ENCODE assay signal across 17 mouse cellular contexts in genomic region chr3:28225357-28225905, GRCm38 (mm10). TPM values are rescaled to one million over a fixed set of nuclear protein-coding genes. Genes with fewer than 3 reads are reported as not detected.
DNase-seq lines count a peak whose midpoint lies in the region; ATAC-seq and TF ChIP-seq lines count a peak whose summit lies in the region.
"Had no signal": no experiment of that assay in that cellular context is flagged by ENCODE, and none has a peak within 500 bp of the region (broad histone marks: within the 10 kb centered on the region; RNA-seq: fewer than 3 reads in every experiment).

No protein-coding gene starts in this region.

- H3K27me3 ChIP-seq in cerebellum, adult 2 months (ENCODE audit: control insufficient read depth, insufficient read depth, low read length), result no peaks in the 10 kb centered on the region
- no peaks in the 10 kb centered on the region for H3K27me3 ChIP-seq in intestine, embryonic 15.5 days (replicated peaks)
- H3K27me3 ChIP-seq: heart, embryonic 15.5 days; liver, embryonic 15.5 days; megakaryocyte, embryonic 14.5 days; neural tube, embryonic 15.5 days had no signal

- no peaks in the 10 kb centered on the region for H3K4me1 ChIP-seq in cerebellum, adult 2 months (ENCODE audit: control insufficient read depth, insufficient read depth, low read length)
- peaks cover 5% of the 10 kb centered on the region; the same call in 1 of the 2 replicates for H3K4me1 ChIP-seq in intestine, embryonic 15.5 days (replicated peaks)
- H3K4me1 ChIP-seq: heart, embryonic 15.5 days; liver, embryonic 15.5 days had no signal

- H3K36me3 ChIP-seq in intestine, embryonic 15.5 days, result no peaks in the 10 kb centered on the region
- H3K36me3 ChIP-seq: embryonic facial prominence, embryonic 10.5 days; G1E; heart, embryonic 15.5 days; liver, embryonic 15.5 days; neural tube, embryonic 15.5 days had no signal

- peak; percentile 17 to 45 for DNase-seq in cerebellum, adult 2 months
- no peak for DNase-seq in cerebellum, adult 8-10 months
- peak; percentile 13 to 37 for DNase-seq in layer of hippocampus, adult 2 months (ENCODE audit: low spot score in 2 of 2)
- DNase-seq in layer of hippocampus, postnatal 25 days (ENCODE audit: extremely low spot score in 1 of 2, low spot score in 1 of 2), result no peak
- DNase-seq in cerebellum, postnatal 10 days, result peak; percentile 71 to 79
- peak; percentile 31 to 34 for DNase-seq in layer of hippocampus, adult 8-10 months (ENCODE audit: low spot score in 2 of 2)
- no peak for DNase-seq in retina, postnatal 1 day
- DNase-seq: kidney, adult 9 months; thymus, adult 18-20 months had no signal

- no peak overlapping the region for H3K27ac ChIP-seq in cerebellum, adult 2 months (ENCODE audit: insufficient read depth, low read length)
- peak overlapping the region; percentile 84 for H3K27ac ChIP-seq in layer of hippocampus, adult 2 months
- no peak overlapping the region for H3K27ac ChIP-seq in intestine, embryonic 15.5 days
- H3K27ac ChIP-seq: embryonic facial prominence, embryonic 10.5 days; heart, embryonic 15.5 days; liver, embryonic 15.5 days; neural tube, embryonic 15.5 days had no signal

- H3K9ac ChIP-seq in intestine, embryonic 15.5 days, result no peak overlapping the region
- H3K9ac ChIP-seq: heart, embryonic 15.5 days; liver, embryonic 15.5 days; neural tube, embryonic 15.5 days had no signal

- H3K4me2 ChIP-seq in intestine, embryonic 15.5 days (replicated peaks), result no peak overlapping the region
- H3K4me2 ChIP-seq: heart, embryonic 15.5 days; liver, embryonic 15.5 days; neural tube, embryonic 15.5 days had no signal

- H3K4me3 ChIP-seq in cerebellum, adult 2 months (replicated peaks; ENCODE audit: insufficient read depth, low read depth, low read length), result no peak overlapping the region
- no peak overlapping the region; the same call in 1 of the 2 replicates for H3K4me3 ChIP-seq in layer of hippocampus, adult 2 months
- H3K4me3 ChIP-seq in intestine, embryonic 15.5 days (replicated peaks), result no peak overlapping the region
- H3K4me3 ChIP-seq: embryonic facial prominence, embryonic 10.5 days; heart, embryonic 15.5 days; liver, embryonic 15.5 days; megakaryocyte, embryonic 14.5 days; neural tube, embryonic 15.5 days had no signal

- 46% methylated on average over 9 of the region's 9 CpGs for WGBS in cerebellum, adult 2 months
- WGBS in intestine, embryonic 15.5 days, result 87% methylated on average over 9 of the region's 9 CpGs

- TF ChIP-seq POLR2A in cerebellum, adult 2 months (IDR thresholded peaks at IDR 0.05; ENCODE audit: borderline replicate concordance, insufficient read depth, low read length), result no peak

- ATAC-seq in intestine, embryonic 15.5 days, result no peak
- ATAC-seq: activated CD4-positive, CD25-positive, alpha-beta regulatory T cell, adult 4 months had no signal

- no peaks in the 10 kb centered on the region for H3K9me3 ChIP-seq in intestine, embryonic 15.5 days
- H3K9me3 ChIP-seq: embryonic facial prominence, embryonic 10.5 days; G1E; heart, embryonic 15.5 days; liver, embryonic 15.5 days; megakaryocyte, embryonic 14.5 days; neural tube, embryonic 15.5 days had no signal

- no peak for TF ChIP-seq CTCF in cerebellum, adult 2 months (IDR thresholded peaks at IDR 0.05; ENCODE audit: borderline replicate concordance, insufficient read depth, low read depth, low read length)
- TF ChIP-seq CTCF in layer of hippocampus, adult 2 months (conservative IDR thresholded peaks at IDR 0.05), result no peak

RNA-seq across cellular contexts. Expression of gene Tnik, which starts 37.6 kb away (rescaled TPM):
- polyA plus RNA-seq in cerebellum, adult 2 months (2012; rRNA removed), result 72.0 and 77.3 TPM in 2 replicates
- total RNA-seq in layer of hippocampus, adult 2 months (2021), result 100 to 1,000 TPM; 220 to 223 TPM
- total RNA-seq in layer of hippocampus, postnatal 25 days (2021), result 100 to 1,000 TPM; 166 to 227 TPM
- 100 to 1,000 TPM; 174 to 209 (median 197) TPM for total RNA-seq in layer of hippocampus, adult 8-10 months (2022)
- polyA plus RNA-seq in intestine, embryonic 15.5 days (2015; fragmentation: Nextera tagmentation; extraction: Ambion mirVana), result 12.3 and 13.9 TPM in 2 replicates

Comparison
In these comparisons a context has a peak if more than half of its experiments do, and no peak if none do; other contexts are left out.
1. DNase-seq: peak in cerebellum, adult 2 months (2 of 2), layer of hippocampus, adult 2 months (2 of 2), cerebellum, postnatal 10 days (2 of 2) and layer of hippocampus, adult 8-10 months (2 of 2); none in cerebellum, adult 8-10 months (single experiment), layer of hippocampus, postnatal 25 days (0 of 2) and retina, postnatal 1 day (single experiment).